In the genomic region with DNA sequence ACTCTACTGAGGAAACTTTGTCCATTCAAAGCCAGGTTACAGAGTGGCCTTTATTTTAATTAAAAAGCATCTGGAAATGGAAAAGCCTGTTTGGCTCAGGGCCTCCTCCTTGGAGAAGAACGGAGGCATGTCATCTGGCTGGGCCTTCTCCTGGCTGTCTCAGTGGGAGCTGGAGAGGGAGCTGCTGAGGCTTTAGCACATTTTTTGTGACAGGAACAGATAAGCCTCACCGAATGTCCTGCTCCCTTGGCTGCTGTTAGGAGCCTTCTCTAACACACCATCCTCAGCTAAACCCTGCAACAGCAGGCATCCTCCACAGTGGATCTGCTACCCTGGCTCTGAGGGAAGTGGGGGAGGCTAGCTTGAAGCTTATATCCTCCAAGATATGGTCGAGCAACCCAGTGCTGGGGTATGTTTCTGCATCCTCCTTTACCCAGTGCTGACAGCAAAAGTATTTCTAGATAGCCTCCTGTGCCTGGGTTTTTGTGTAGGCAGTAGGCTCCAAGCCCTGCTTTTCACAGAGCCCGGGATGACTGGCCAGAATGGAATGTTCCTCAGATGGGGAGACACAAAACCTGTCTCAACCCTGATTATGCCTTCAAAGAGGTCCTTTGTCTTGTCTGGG, we compare ENCODE assay signal across 10 mouse cellular contexts.
DNase-seq lines count a peak whose midpoint lies in the region; ATAC-seq lines count a peak whose summit lies in the region.
"Had no signal": no experiment of that assay in that cellular context is flagged by ENCODE, and none has a peak within 500 bp of the region (broad histone marks: within the 10 kb centered on the region; RNA-seq: fewer than 3 reads in every experiment).

No protein-coding gene starts in this region.

- intact Hi-C loops in left cerebral cortex, postnatal 4 days (cut with DNase I), result no loop called here
- intact Hi-C loops in left cerebral cortex, postnatal 36 days (cut with DNase I), result no loop called here

- peak; percentile 1 for DNase-seq in left cerebral cortex, postnatal 4 days
- DNase-seq in left cerebral cortex, adult 8-10 months (ENCODE audit: low spot score in 2 of 2), result no peak
- DNase-seq in embryo, embryonic 10.5 days (ENCODE audit: low spot score), result peak; percentile 8
- peak; percentile 15 for DNase-seq in mesoderm, embryonic 11.5 days (ENCODE audit: low read depth, low spot score)
- no peak for DNase-seq in adrenal gland, postnatal 4 days (ENCODE audit: low spot score in 2 of 2)
- no peak for DNase-seq in layer of hippocampus, adult 9-11 months
- no peak for DNase-seq in left cerebral cortex, postnatal 36 days (ENCODE audit: low spot score in 2 of 2)
- DNase-seq: cerebellum, adult 11-12 months; forebrain, postnatal 0 days had no signal

- no peaks in the 10 kb centered on the region for H3K27me3 ChIP-seq in heart, embryonic 12.5 days (replicated peaks)

- no peak overlapping the region for H3K9ac ChIP-seq in heart, embryonic 12.5 days
- H3K9ac ChIP-seq: forebrain, postnatal 0 days had no signal

- peak overlapping the region; percentile 92 for H3K27ac ChIP-seq in heart, embryonic 12.5 days (ENCODE audit: poor library complexity, severe bottlenecking)

- H3K4me3 ChIP-seq in heart, embryonic 12.5 days, result no peak overlapping the region

- no peaks in the 10 kb centered on the region for H3K36me3 ChIP-seq in heart, embryonic 12.5 days

- H3K9me3 ChIP-seq in heart, embryonic 12.5 days (replicated peaks), result no peaks in the 10 kb centered on the region

- WGBS in heart, embryonic 12.5 days, result 19% methylated on average over 4 of the region's 4 CpGs

- ATAC-seq in heart, embryonic 12.5 days (ENCODE audit: insufficient number of reproducible peaks, low FRiP score), result peak; percentile 79
- ATAC-seq: forebrain, postnatal 0 days had no signal

- H3K4me2 ChIP-seq in heart, embryonic 12.5 days, result no peak overlapping the region

- peaks cover 24% of the 10 kb centered on the region for H3K4me1 ChIP-seq in heart, embryonic 12.5 days (replicated peaks)

Comparison
In these comparisons a context has a peak if more than half of its experiments do, and no peak if none do; other contexts are left out.
1. DNase-seq: peak in left cerebral cortex, postnatal 4 days (single experiment), embryo, embryonic 10.5 days (single experiment) and mesoderm, embryonic 11.5 days (single experiment); none in left cerebral cortex, adult 8-10 months (0 of 2), adrenal gland, postnatal 4 days (0 of 2), layer of hippocampus, adult 9-11 months (single experiment) and left cerebral cortex, postnatal 36 days (0 of 2).